Mouse (Mus musculus) limb, embryonic 14.5 days (tissue): Measurements from ENCODE around the gene Atp6v0a4. TPM values are rescaled to one million over a fixed set of nuclear protein-coding genes. Genes with fewer than 3 reads are reported as not detected.

Source experiments
- ATAC-seq: fragments of 200-750 bp; cut with Nextera tagmentation; 2 replicates; pipeline ENCODE4 v1.8.0; 2017; ENCODE audit warnings: low read depth, moderate number of reproducible peaks, moderate TSS enrichment; ENCODE audit not compliant: low FRiP score
- DNase-seq: peaks from one replicate; pipeline ENCODE4 v3.0.0-alpha.2; 2015; ENCODE audit warnings: low spot score
- H3K27ac ChIP-seq: fragments of 300-500 bp; sonication (generic); replicated peaks from 2 replicates; pipeline ENCODE4 v1.5.1; 2014; ENCODE audit warnings: low read depth, mild to moderate bottlenecking, low read length, moderate library complexity, mixed read lengths
- H3K27me3 ChIP-seq: fragments of 300-500 bp; sonication (generic); 2 replicates; pipeline ENCODE4 v1.6.1; 2014; ENCODE audit warnings: low read length, mixed read lengths; ENCODE audit not compliant: control insufficient read depth, insufficient read depth
- H3K36me3 ChIP-seq: fragments of 300-500 bp; sonication (generic); 2 replicates; pipeline ENCODE4 v1.6.1; 2014; ENCODE audit warnings: mild to moderate bottlenecking, low read length, moderate library complexity, mixed read lengths; ENCODE audit not compliant: control insufficient read depth, insufficient read depth
- H3K4me1 ChIP-seq: fragments of 300-500 bp; sonication (generic); 2 replicates; pipeline ENCODE4 v1.6.1; 2014; ENCODE audit warnings: antibody characterized with exemption, low read length, mixed read lengths; ENCODE audit not compliant: control insufficient read depth, insufficient read depth
- H3K4me2 ChIP-seq: fragments of 300-500 bp; sonication (generic); replicated peaks from 2 replicates; pipeline ENCODE4 v1.6.1; 2014; ENCODE audit warnings: low read depth, mild to moderate bottlenecking, low read length, moderate library complexity; ENCODE audit not compliant: severe bottlenecking
- H3K4me3 ChIP-seq: fragments of 300-500 bp; sonication (generic); replicated peaks from 2 replicates; pipeline ENCODE4 v1.5.1; 2014; ENCODE audit warnings: low read length
- H3K9ac ChIP-seq: fragments of 300-500 bp; sonication (generic); 2 replicates; pipeline ENCODE4 v1.6.1; 2014; ENCODE audit warnings: mild to moderate bottlenecking, low read depth, low read length, moderate library complexity; ENCODE audit not compliant: severe bottlenecking
- H3K9me3 ChIP-seq: fragments of 300-500 bp; sonication (generic); 2 replicates; pipeline ENCODE4 v1.6.1; 2016; ENCODE audit warnings: low read length; ENCODE audit not compliant: control insufficient read depth
- POLR2A ChIP-seq: fragments of 200-500 bp; IDR thresholded peaks from 2 replicates; pipeline ENCODE4 v1.8.0; 2012; ENCODE audit warnings: inconsistent platforms, mild to moderate bottlenecking, moderate library complexity, borderline replicate concordance; ENCODE audit not compliant: insufficient read depth, insufficient read length; ENCODE audit errors: extremely low read depth
- WGBS: fragments of 180-500 bp; shearing (Covaris S2); extraction: QIAGEN DNeasy Blood & Tissue Kit; methylation state at CpG from one replicate; pipeline ENCODE4 v1.1.7; 2014; 5-methylcytosine and 5-hydroxymethylcytosine counted together
- polyA plus RNA-seq, 2 experiments: library from polyadenylated mRNA; depleted of rRNA in 1 of 2; stranded (reverse) in 1 of 2; unstranded in 1 of 2; fragments of >200 nt; fragmentation: Nextera tagmentation in 1 of 2; extraction: Ambion mirVana in 1 of 2; gene quantifications; 2 replicates each; pipeline versions ENCODE4 v1.2.1 to v1.2.3; 2012 to 2014

Atp6v0a4 gene
- polyA plus RNA-seq, 2 experiments, result 1.8 to 2.2 TPM

GRCm38 (mm10) chr6:38096961-38097370, 27.4 kb downstream of the Atp6v0a4 start:
- Histone ChIP-seq H3K4me1 (no peaks in the 10 kb centered on the region), H3K4me3 (no peak overlapping the region), H3K9me3 (no peaks in the 10 kb centered on the region), H3K36me3 (no peaks in the 10 kb centered on the region), H3K27ac (0 out of 2 replicates have a peak overlapping the region, but pooled peaks have one; percentile 40), H3K9ac (no peak overlapping the region), H3K27me3 (no peaks in the 10 kb centered on the region), H3K4me2 (no peak overlapping the region)
- 60% methylated on average over 5 of the region's 5 CpGs for WGBS
- DNase-seq (peak; percentile 11), ATAC-seq (no peak)
- no peak for TF ChIP-seq POLR2A

GRCm38 (mm10) chr6:38094701-38095100, 29.7 kb downstream of the Atp6v0a4 start:
- Histone ChIP-seq H3K36me3 (no peaks in the 10 kb centered on the region), H3K4me1 (no peaks in the 10 kb centered on the region), H3K9ac (no peak overlapping the region), H3K4me2 (no peak overlapping the region), H3K27me3 (no peaks in the 10 kb centered on the region), H3K4me3 (no peak overlapping the region), H3K9me3 (no peaks in the 10 kb centered on the region), H3K27ac (no peak overlapping the region)
- WGBS, result 89% methylated on average over 10 of the region's 10 CpGs
- no peak for TF ChIP-seq POLR2A
- ATAC-seq (no peak), DNase-seq (no peak)

GRCm38 (mm10) chr6:38092539-38092938, 31.8 kb downstream of the Atp6v0a4 start:
- WGBS, result 93% methylated on average over 8 of the region's 8 CpGs
- TF ChIP-seq POLR2A, result no peak
- H3K4me1 ChIP-seq, result no peaks in the 10 kb centered on the region
- H3K9me3 ChIP-seq, result no peaks in the 10 kb centered on the region
- DNase-seq (no peak), ATAC-seq (no peak)
- no peak overlapping the region for H3K9ac ChIP-seq
- no peaks in the 10 kb centered on the region for H3K36me3 ChIP-seq
- H3K27ac ChIP-seq, result no peak overlapping the region
- no peaks in the 10 kb centered on the region for H3K27me3 ChIP-seq
- no peak overlapping the region for H3K4me2 ChIP-seq
- H3K4me3 ChIP-seq, result no peak overlapping the region

GRCm38 (mm10) chr6:38087242-38088026, 37.0 kb downstream of the Atp6v0a4 start:
- Histone ChIP-seq H3K4me1 (peaks cover 1% of the 10 kb centered on the region), H3K4me3 (no peak overlapping the region), H3K36me3 (no peaks in the 10 kb centered on the region), H3K9ac (no peak overlapping the region), H3K9me3 (no peaks in the 10 kb centered on the region), H3K27me3 (no peaks in the 10 kb centered on the region), H3K4me2 (no peak overlapping the region), H3K27ac (no peak overlapping the region)
- ATAC-seq (no peak), DNase-seq (no peak)
- TF ChIP-seq POLR2A, result no peak
- WGBS, result 71% methylated on average over 9 of the region's 9 CpGs

- WGBS, result 30% methylated on average over 4 of the region's 4 CpGs
- no peaks in the 10 kb centered on the region for H3K9me3 ChIP-seq
- no peak for ATAC-seq
- no peak overlapping the region for H3K27ac ChIP-seq
- no peak for DNase-seq
- H3K4me1 ChIP-seq, result peaks cover 13% of the 10 kb centered on the region
- no peak overlapping the region for H3K4me2 ChIP-seq
- H3K27me3 ChIP-seq, result no peaks in the 10 kb centered on the region
- H3K36me3 ChIP-seq, result no peaks in the 10 kb centered on the region
- TF ChIP-seq POLR2A, result no peak
- no peak overlapping the region for H3K9ac ChIP-seq
- H3K4me3 ChIP-seq, result no peak overlapping the region
Observed at GRCm38 (mm10) chr6:38083204-38083603, 41.2 kb downstream of the Atp6v0a4 start.
